Mouse (Mus musculus) retina, postnatal 1 day (tissue): ENCODE data around the gene Ssr2.
"Not testable (repeated sequence)": the region's sequence is repeated elsewhere in the genome, so short reads cannot be mapped to it uniquely, and the experiment has no call there.

Source experiments
- DNase-seq: peaks from one replicate; pipeline ENCODE4 v3.0.0-alpha.2; 2012

Ssr2 gene

DNA sequence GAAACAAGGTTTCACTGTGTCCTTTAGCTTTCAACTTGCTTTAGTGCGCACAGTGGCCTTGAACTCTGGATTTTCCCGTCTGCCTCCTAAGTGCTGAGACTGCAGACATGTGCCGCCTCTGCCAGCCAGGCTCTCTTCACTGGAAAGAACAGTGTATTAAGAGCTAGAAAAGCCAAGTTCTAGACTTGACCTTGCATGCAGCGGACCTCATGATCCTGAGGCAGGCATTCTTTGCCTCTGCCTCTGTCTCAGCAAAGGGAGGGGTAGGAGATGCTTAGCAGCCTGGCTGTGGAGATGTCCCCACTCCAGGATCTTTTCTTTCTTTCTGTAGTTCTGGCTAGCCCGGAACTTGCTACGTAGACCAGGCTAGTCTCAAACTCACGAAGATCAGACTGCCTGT is 29.2 kb downstream of the Ssr2 start:
- DNase-seq = no peak

DNA sequence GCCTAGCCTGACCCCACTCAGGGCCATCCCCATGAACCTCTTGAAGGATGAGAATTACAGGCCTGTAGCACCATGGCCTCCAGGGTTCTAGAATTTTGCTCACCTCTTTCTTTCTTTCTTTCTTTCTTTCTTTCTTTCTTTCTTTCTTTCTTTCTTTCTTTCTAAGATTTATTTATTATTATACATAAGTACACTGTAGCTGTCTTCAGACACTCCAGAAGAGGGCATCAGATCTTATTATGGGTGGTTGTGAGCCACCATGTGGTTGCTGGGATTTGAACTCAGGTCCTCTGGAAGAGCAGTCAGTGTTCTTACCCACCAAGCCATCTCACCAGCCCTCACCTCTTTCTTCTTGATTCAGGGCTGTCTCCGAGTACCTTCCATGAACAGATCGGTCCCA is 30.0 kb downstream of the Ssr2 start, which contains the start of gene Arhgef2:
Arhgef2 (plus strand) TSS at position 301 of the 400 bp plus-strand sequence.
- not testable (repeated sequence) for DNase-seq

- DNase-seq = peak; percentile 90
Observed at GRCm38 (mm10) chr3:88607065-88607757, 31.5 kb downstream of the Ssr2 start.

- DNase-seq = no peak
Observed at GRCm38 (mm10) chr3:88607758-88608138, 32.1 kb downstream of the Ssr2 start.

GRCm38 (mm10) chr3:88609066-88609465 is 33.4 kb downstream of the Ssr2 start:
- no peak for DNase-seq

DNA sequence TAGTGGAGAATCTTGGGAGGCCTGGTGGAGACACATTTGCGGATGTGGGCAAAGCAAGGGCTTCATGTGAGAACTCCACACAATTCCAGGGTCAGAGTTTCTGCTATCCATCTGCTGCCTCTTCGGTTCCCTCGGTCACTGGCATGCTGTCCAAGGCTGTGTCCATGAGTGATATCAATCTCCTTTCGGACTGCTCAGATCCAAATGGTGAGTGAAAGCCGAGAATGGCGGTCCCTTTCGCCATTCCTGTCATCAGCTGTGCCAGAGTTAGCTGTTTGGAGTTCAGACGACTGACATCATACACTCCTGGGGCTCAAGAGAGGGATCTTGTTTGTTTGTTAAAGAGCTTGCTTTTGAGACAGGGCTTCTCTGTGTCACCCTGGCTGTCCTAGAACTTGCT is 38.7 kb downstream of the Ssr2 start:
- DNase-seq = no peak

- DNase-seq = no peak
Observed at GRCm38 (mm10) chr3:88615117-88615516, 39.4 kb downstream of the Ssr2 start.

- DNase-seq = no peak
Observed at GRCm38 (mm10) chr3:88615902-88616391, 40.3 kb downstream of the Ssr2 start.

GRCm38 (mm10) chr3:88616951-88617500 is 41.4 kb downstream of the Ssr2 start:
- DNase-seq = no peak

DNA sequence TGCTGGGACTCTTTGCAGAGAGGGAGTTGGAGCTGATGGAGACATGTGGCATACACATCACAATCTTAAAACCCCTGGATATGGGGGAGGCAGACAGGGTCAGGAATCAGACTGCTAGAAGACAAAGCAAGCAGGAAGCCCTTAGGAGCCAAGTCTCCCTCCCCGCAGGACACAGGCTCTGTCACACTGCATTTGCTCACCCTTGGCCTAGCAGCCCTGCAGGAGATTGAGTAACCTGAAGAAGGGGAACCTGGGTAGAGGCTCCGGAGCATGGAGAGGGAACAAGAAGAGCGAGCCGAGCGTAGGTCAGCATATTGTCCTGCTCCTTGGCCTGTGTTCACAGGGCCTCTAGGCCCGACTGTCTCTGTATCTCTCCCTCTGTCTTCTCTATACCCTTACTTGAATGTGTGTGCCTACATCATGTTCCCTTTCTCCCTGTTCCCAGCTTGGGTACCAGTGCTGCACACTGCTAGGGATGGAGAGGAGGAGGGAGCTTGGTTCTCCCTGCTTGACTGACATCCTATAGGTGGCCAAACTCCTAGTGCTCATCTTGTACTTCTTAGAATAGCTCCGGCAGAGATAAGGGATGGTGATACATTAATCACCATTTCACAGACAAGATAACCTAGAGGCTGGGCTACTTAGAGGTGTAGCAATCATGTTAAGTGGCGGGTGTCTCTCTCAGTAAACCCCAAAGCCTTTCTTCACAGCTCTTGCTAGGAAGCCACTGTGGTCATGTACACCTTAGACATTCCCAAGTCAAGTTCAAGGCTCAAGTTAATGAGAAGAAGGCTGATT is 42.6 kb downstream of the Ssr2 start:
- DNase-seq = no peak

DNA sequence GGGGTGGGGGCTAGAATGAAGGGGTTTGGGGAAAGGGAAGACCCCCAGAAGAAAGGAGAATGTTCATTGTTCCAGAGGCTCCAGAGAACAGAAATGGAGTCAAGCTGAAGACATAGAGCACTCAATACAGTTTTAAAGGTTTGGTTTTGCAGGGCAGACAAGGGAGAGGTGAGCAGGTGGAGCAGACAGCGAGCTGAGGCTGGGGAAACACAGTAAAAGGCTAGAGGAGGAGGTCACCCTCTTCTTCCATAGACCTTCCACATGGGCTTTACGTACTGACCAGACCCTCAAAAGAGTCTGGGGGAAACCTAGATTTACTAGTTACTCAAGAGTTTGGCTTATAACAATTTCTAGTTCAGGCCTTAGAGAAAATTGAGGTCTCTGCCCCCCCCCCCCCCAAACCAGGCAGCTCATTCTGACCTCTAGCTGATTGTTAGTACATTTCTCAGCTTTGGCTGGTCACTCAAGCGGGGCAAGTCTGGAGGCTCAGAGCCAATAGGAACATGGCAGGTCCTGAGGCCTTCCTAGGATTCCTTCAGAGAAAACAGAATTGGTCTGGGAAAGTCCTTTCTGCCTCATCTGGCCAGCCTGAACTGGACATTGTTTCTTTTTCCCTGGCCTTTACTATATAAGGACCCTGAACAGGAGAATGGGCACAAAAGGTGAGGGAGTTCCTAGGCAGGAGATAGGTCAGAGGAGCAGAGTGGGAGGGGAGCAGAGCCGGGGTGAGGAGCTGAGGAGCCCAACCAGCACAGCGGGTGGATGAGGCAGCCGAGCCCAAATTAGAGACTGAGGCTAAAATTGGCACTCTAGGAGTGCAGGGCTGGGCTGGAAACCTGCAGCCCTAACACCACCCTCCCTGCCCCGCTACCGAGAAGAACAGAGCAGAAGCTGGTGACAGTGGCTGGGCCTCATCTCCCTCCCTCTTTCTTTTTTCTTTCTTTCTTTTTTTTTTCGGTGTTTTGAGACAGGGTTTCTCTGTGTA is 43.7 kb downstream of the Ssr2 start:
- no peak for DNase-seq

- no peak for DNase-seq
Observed at GRCm38 (mm10) chr3:88620146-88620991, 44.7 kb downstream of the Ssr2 start.

DNA sequence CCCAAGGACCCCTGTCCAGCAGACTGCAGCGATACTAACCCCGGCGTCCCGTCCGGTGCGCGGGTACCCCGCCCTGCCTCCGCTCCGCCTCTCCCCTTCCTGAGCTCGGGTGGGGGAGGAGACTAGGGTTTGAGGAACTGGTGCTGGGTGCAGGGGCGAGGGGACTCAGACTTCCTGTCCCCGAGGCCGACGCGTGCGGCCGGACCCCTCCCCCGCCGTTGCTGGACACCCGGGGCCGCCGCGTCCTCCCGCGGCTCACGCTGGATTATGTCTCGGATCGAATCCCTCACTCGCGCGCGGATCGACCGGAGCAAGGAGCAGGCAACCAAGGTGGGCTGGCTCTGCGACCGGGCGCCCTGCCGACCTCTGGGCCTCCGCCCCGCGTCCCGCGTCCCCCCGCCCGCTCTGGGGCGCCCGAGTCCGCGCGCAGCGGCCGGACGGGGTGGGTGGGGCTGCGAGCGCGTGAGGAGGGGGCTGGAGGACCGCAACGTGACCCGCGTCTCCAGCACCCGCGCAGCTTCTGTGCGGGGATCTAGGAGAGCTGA is 45.4 kb downstream of the Ssr2 start:
- peak; percentile 84 for DNase-seq

GRCm38 (mm10) chr3:88621537-88622112 is 45.9 kb downstream of the Ssr2 start:
- DNase-seq = peak; percentile 63

- DNase-seq = peak; percentile 71
Observed at GRCm38 (mm10) chr3:88622113-88622940, 46.7 kb downstream of the Ssr2 start.

- no peak for DNase-seq
Observed at GRCm38 (mm10) chr3:88622941-88623345, 47.3 kb downstream of the Ssr2 start.

DNA sequence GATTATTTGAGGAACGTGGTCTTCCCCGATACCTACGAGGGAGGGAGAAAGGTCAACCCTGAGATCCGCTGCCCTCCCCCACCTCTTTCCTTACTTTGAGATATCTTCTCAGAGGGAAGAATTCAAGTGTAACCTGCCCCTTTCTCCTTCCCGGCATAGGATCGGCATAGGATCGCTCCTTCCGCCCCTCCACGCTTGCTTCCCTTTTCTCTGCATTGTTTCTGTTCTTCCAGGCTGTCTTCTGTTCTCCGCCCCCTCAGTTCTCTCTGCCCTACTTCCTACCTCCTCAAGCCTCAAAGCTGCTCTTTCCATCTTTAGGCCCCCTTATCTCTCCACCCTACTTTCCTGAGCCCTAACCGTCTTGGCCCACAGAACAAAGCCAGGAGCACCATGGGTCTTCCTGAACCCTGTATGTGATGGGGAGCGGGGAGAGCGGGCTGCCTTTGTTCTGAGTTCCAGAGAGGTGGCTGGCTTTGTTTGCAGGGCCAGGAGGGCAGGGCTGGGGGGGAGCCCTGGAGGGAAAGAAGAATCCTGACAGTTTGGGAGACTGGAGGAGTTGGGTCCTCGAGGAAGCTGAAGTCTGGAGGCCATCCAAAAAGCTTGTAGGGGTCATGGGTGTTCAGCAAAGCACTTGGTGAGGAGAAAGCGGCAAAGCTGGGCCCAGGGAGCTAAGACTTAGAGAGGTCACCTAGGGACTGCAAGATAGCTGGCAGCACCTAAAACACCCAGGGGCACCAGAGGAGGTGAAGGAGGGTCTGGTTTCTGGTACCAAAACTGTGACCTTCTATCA is 47.9 kb downstream of the Ssr2 start:
- DNase-seq = peak; percentile 63

DNA sequence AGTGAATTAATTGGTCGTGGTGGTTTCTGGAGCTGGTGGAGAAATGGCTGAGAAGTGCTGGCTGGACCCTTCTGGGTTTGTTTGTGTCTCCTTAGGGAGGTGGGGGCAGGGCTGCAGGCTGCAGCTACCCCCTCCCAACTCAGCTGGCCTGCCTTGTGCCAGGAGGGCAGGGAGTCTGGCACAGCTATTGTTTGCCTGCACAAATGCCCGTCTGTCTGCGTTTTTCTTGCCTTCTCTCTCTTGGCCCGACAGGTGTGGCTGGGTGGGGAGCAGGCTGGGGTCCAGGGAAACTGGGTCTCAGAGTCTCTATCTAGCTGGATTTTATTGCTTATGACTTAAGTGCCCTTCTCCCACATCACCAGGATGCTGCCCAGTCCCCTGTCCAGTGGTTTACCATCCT is 48.6 kb downstream of the Ssr2 start:
- DNase-seq = peak; percentile 55

GRCm38 (mm10) chr3:88624951-88625350 is 49.3 kb downstream of the Ssr2 start:
- peak; percentile 15 for DNase-seq
